Mouse (Mus musculus): ENCODE data around the gene Eif2b4.

GRCm38 (mm10) chr5:31195671-31196070 lies 2.4 kb upstream of the Eif2b4 start:
- TF ChIP-seq CTCF (IDR thresholded peaks at IDR 0.05; ENCODE audit: control insufficient read depth, insufficient read depth, low read length), result no peak
- no peak for TF ChIP-seq POLR2A (IDR thresholded peaks at IDR 0.05; ENCODE audit: borderline replicate concordance, control insufficient read depth, low read depth, low read length)
